ENCODE assay signal across 24 mouse cellular contexts in genomic region chr11:46204841-46205240, GRCm38 (mm10). TPM values are rescaled to one million over a fixed set of nuclear protein-coding genes. Genes with fewer than 3 reads are reported as not detected.
DNase-seq lines count a peak whose midpoint lies in the region; ATAC-seq and TF ChIP-seq lines count a peak whose summit lies in the region.
"Had no signal": no experiment of that assay in that cellular context is flagged by ENCODE, and none has a peak within 500 bp of the region (broad histone marks: within the 10 kb centered on the region; RNA-seq: fewer than 3 reads in every experiment).

No protein-coding gene starts in this region.

- no peak for ATAC-seq in midbrain, embryonic 13.5 days
- ATAC-seq: forebrain, postnatal 0 days had no signal

- no peak overlapping the region for H3K4me3 ChIP-seq in kidney, adult 2 months (ENCODE audit: insufficient read depth, low read depth, low read length)
- no peak overlapping the region for H3K4me3 ChIP-seq in embryonic fibroblast, embryonic 13.5 days (ENCODE audit: insufficient read depth, low read length)
- no peak overlapping the region for H3K4me3 ChIP-seq in midbrain, embryonic 13.5 days (replicated peaks)
- H3K4me3 ChIP-seq: embryonic facial prominence, embryonic 15.5 days; hindbrain, embryonic 12.5 days; midbrain, embryonic 12.5 days had no signal

- no peak for TF ChIP-seq CTCF in kidney, adult 2 months (conservative IDR thresholded peaks at IDR 0.05; ENCODE audit: insufficient read depth, insufficient read length, low read depth, low read length)
- TF ChIP-seq CTCF in embryonic fibroblast, embryonic 13.5 days (IDR thresholded peaks at IDR 0.05; ENCODE audit: borderline replicate concordance, insufficient read depth, low read length), result no peak

- TF ChIP-seq POLR2A in kidney, adult 2 months (IDR thresholded peaks at IDR 0.05; ENCODE audit: low read depth, low read length), result no peak
- TF ChIP-seq POLR2A in embryonic fibroblast, embryonic 13.5 days (IDR thresholded peaks at IDR 0.05; ENCODE audit: low read depth, low read length), result no peak

- WGBS in kidney, adult 2 months, result 57% methylated on average over 9 of the region's 9 CpGs
- 85% methylated on average over 9 of the region's 9 CpGs for WGBS in midbrain, embryonic 13.5 days

- peaks cover 15% of the 10 kb centered on the region; the same call in 1 of the 2 replicates for H3K4me1 ChIP-seq in kidney, adult 2 months (ENCODE audit: control insufficient read depth, insufficient read depth, low read length)
- peaks cover 7% of the 10 kb centered on the region; the same call in 1 of the 2 replicates for H3K4me1 ChIP-seq in embryonic fibroblast, embryonic 13.5 days (ENCODE audit: control insufficient read depth, insufficient read depth, low read length)
- H3K4me1 ChIP-seq in midbrain, embryonic 13.5 days (replicated peaks), result peaks cover 5% of the 10 kb centered on the region; the same call in 1 of the 2 replicates
- H3K4me1 ChIP-seq: midbrain, embryonic 12.5 days had no signal

- no peak overlapping the region for H3K4me2 ChIP-seq in midbrain, embryonic 13.5 days (replicated peaks)
- H3K4me2 ChIP-seq: embryonic facial prominence, embryonic 15.5 days; hindbrain, embryonic 12.5 days; midbrain, embryonic 12.5 days had no signal

- H3K27me3 ChIP-seq in kidney, adult 2 months (replicated peaks; ENCODE audit: control insufficient read depth, insufficient read depth, low read length), result no peaks in the 10 kb centered on the region
- no peaks in the 10 kb centered on the region for H3K27me3 ChIP-seq in midbrain, embryonic 13.5 days
- H3K27me3 ChIP-seq: embryonic facial prominence, embryonic 15.5 days; hindbrain, embryonic 12.5 days; midbrain, embryonic 12.5 days had no signal

- H3K36me3 ChIP-seq in kidney, adult 2 months (ENCODE audit: control insufficient read depth, insufficient read depth, low read length), result no peaks in the 10 kb centered on the region
- H3K36me3 ChIP-seq in midbrain, embryonic 13.5 days, result peaks cover 84% of the 10 kb centered on the region
- H3K36me3 ChIP-seq: embryonic facial prominence, embryonic 15.5 days had no signal

- H3K27ac ChIP-seq in kidney, adult 2 months (ENCODE audit: insufficient read depth, low read depth, low read length), result peak overlapping the region; percentile 28; the same call in 1 of the 2 replicates
- H3K27ac ChIP-seq in embryonic fibroblast, embryonic 13.5 days (ENCODE audit: insufficient read depth, low read length), result peak overlapping the region; percentile 83
- H3K27ac ChIP-seq in midbrain, embryonic 13.5 days, result no peak overlapping the region
- H3K27ac ChIP-seq: embryonic facial prominence, embryonic 15.5 days; hindbrain, embryonic 12.5 days; midbrain, embryonic 12.5 days had no signal

- DNase-seq in heart, adult 11 months, result peak; percentile 36
- DNase-seq in heart, adult 8-10 months (ENCODE audit: low spot score), result no peak
- DNase-seq in kidney, adult 2 months, result peak; percentile 70
- no peak for DNase-seq in kidney, postnatal 10 days
- peak; percentile 54 to 56 for DNase-seq in kidney, postnatal 36 days
- DNase-seq in adrenal gland, adult (ENCODE audit: inconsistent age in 2 of 2, low spot score in 1 of 2), result no peak
- DNase-seq: adrenal gland, postnatal 36 days; cerebellum, adult 9-10 months; forebrain, postnatal 0 days; gastrocnemius, postnatal 25 days; heart, postnatal 14 days; lung, adult 2 months; thymus, postnatal 14 days had no signal

- H3K9ac ChIP-seq in midbrain, embryonic 13.5 days (replicated peaks), result no peak overlapping the region
- H3K9ac ChIP-seq: embryonic facial prominence, embryonic 15.5 days; forebrain, postnatal 0 days; hindbrain, embryonic 12.5 days; midbrain, embryonic 12.5 days had no signal

- H3K9me3 ChIP-seq in midbrain, embryonic 13.5 days, result no peaks in the 10 kb centered on the region
- H3K9me3 ChIP-seq: embryonic facial prominence, embryonic 15.5 days; hindbrain, embryonic 12.5 days; midbrain, embryonic 12.5 days had no signal

RNA-seq across cellular contexts. Expression of gene Fndc9, which starts 30.5 kb away (rescaled TPM):
- total RNA-seq in heart, adult 8-10 months (2022), result not detected
- not detected in 2 replicates for polyA plus RNA-seq in kidney, adult 2 months (2012; rRNA removed)
- not detected in 2 replicates for polyA plus RNA-seq in embryonic fibroblast, embryonic 13.5 days (2011; ENCODE audit: insufficient read length, low read depth, missing spikeins)
- 4.6 and 5.9 TPM in 2 replicates for polyA plus RNA-seq in midbrain, embryonic 13.5 days (2015; fragmentation: Nextera tagmentation; extraction: Ambion mirVana)
- total RNA-seq: adrenal gland, adult 18-20 months; adrenal gland, postnatal 36 days; gastrocnemius, postnatal 25 days; heart, postnatal 14 days; liver, adult 2 months; megakaryocyte, adult 5-6 weeks; monocyte, adult 5-6 weeks had no signal
- polyA plus RNA-seq: liver, adult 2 months; small intestine, adult 2 months had no signal

RNA-seq across cellular contexts. Expression of gene Nipal4, which starts 38.5 kb away (rescaled TPM):
- total RNA-seq in heart, adult 8-10 months (2022), result under 1 TPM in 1 of 4 experiments, not detected in 3; 0.08 TPM
- polyA plus RNA-seq in kidney, adult 2 months (2012; rRNA removed), result 0.19 and 0.30 TPM in 2 replicates
- polyA plus RNA-seq in embryonic fibroblast, embryonic 13.5 days (2011; ENCODE audit: insufficient read length, low read depth, missing spikeins), result 8.6 and 15.5 TPM in 2 replicates
- 0.63 and 1.1 TPM in 2 replicates for polyA plus RNA-seq in midbrain, embryonic 13.5 days (2015; fragmentation: Nextera tagmentation; extraction: Ambion mirVana)
- total RNA-seq: adrenal gland, adult 18-20 months; adrenal gland, postnatal 36 days; gastrocnemius, postnatal 25 days; liver, adult 2 months; megakaryocyte, adult 5-6 weeks; monocyte, adult 5-6 weeks; neutrophil, adult 5-6 weeks had no signal
- polyA plus RNA-seq: liver, adult 2 months had no signal

Comparison
In these comparisons a context has a peak if more than half of its experiments do, and no peak if none do; other contexts are left out.
1. DNase-seq: peak in heart, adult 11 months (single experiment), kidney, adult 2 months (single experiment) and kidney, postnatal 36 days (2 of 2); none in heart, adult 8-10 months (single experiment), kidney, postnatal 10 days (single experiment) and adrenal gland, adult (0 of 2).